Mouse (Mus musculus) frontal cortex, adult 2 months (tissue): ENCODE results near the gene Prrc2c. TPM values are rescaled to one million over a fixed set of nuclear protein-coding genes. Genes with fewer than 3 reads are reported as not detected.

Experiments used
- polyA plus RNA-seq: library from polyadenylated mRNA; depleted of rRNA; stranded (reverse); fragments of >200 nt; gene quantifications from 2 replicates; pipeline ENCODE4 v1.2.3, GENCODE M21; 2012; rRNA removed

Prrc2c gene
- polyA plus RNA-seq, 1 experiment: 59.3 TPM

Other genes starting within 250 kb of the Prrc2c start
- 10.1 TPM in 2 replicates for gene Mettl13, start 192.0 kb downstream of the Prrc2c start, polyA plus RNA-seq
- 84.4 and 85.5 TPM in 2 replicates for gene Vamp4, start 170.0 kb downstream of the Prrc2c start, polyA plus RNA-seq
- 9.8 and 11.9 TPM in 2 replicates for gene Myoc, start 101.4 kb downstream of the Prrc2c start, polyA plus RNA-seq
- not detected in 2 replicates for gene Myocos, start 82.3 kb downstream of the Prrc2c start, polyA plus RNA-seq
- 0.50 and 0.70 TPM in 2 replicates for gene Fmo4, start 73.4 kb upstream of the Prrc2c start, polyA plus RNA-seq
- gene Fmo1, start 126.1 kb upstream of the Prrc2c start, polyA plus RNA-seq: 48.3 TPM in 2 replicates
- 2.2 and 2.6 TPM in 2 replicates for gene Fmo2, start 158.2 kb upstream of the Prrc2c start, polyA plus RNA-seq
- 0.12 and 0.27 TPM in 2 replicates for gene Fmo6, start 197.0 kb upstream of the Prrc2c start, polyA plus RNA-seq
- not detected in 2 replicates for gene Fmo3, start 244.0 kb upstream of the Prrc2c start, polyA plus RNA-seq